Mouse (Mus musculus): ENCODE data around the gene Tulp1.

DNA sequence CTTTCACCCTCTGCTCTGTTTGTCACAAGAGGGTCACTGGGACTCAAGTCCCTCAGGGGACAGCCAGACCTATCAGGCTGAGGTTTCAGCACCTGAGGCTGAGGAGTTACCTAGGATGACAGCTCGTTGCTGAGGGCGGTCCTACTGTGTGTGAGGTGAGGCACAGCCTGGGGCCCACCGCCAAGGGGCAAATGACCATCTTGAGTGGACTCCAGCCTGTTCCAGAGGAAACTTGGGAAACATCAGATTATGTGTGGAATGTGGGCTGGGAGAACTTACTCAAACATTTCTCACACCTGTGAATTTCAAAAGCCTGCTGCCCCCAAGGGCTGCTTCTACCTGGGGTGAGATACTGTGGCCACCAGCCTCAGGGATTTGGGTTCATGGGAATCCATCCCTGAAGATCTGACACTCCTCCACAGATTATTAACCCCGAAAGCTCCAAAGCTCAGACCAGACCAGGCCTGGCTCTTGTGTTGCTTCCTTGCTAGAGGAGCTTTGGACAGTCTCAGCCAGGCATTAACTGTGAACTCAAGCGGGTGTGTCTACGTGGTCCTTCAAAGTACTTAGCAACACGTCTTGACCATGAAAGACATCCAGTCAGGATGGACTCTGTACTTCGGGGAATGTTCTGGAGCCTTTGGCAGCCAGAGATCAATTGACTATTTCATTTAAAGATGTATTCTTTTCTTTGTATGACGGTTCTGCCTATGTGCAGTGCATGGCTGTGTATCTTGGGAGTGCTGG lies 4.3 kb downstream of the Tulp1 start:
- no peak for TF ChIP-seq CTCF (IDR thresholded peaks at IDR 0.05; ENCODE audit: control insufficient read depth, insufficient read depth, insufficient read length)
- no peak for TF ChIP-seq MAX (IDR thresholded peaks at IDR 0.05)
- no peak for TF ChIP-seq MYOD1 (IDR thresholded peaks at IDR 0.05; ENCODE audit: control insufficient read depth, insufficient read length, low read depth)
- no peak for TF ChIP-seq CEBPB (IDR thresholded peaks at IDR 0.05; ENCODE audit: low read depth)
- TF ChIP-seq USF1 (IDR thresholded peaks at IDR 0.05; ENCODE audit: low read depth): no peak
- TF ChIP-seq MYOG (IDR thresholded peaks at IDR 0.05; ENCODE audit: control insufficient read depth, extremely low read depth, insufficient read length): no peak
- no peak for TF ChIP-seq FOSL1 (IDR thresholded peaks at IDR 0.05; ENCODE audit: insufficient read depth, low read length, poor library complexity, severe bottlenecking)
